Mouse (Mus musculus) MEL (cell line): ENCODE data around the gene Nup188. TPM values are rescaled to one million over a fixed set of nuclear protein-coding genes. Genes with fewer than 3 reads are reported as not detected.

Source experiments
- DNase-seq: peaks from one replicate; pipeline ENCODE4 v3.0.0; 2011; ENCODE audit warnings: low read depth, low spot score
- H3K27ac ChIP-seq: 2 replicates; pipeline ENCODE4 v1.5.1; 2012; ENCODE audit warnings: low read depth, mild to moderate bottlenecking, control low read depth, low read length, moderate library complexity; ENCODE audit not compliant: control insufficient read depth
- H3K27me3 ChIP-seq, 2 experiments: fragments of 150-350 bp in 1 of 2; sonication (generic) in 1 of 2; 2 replicates each; pipeline ENCODE4 v1.6.1; 2012; ENCODE audit warnings: low read length in 2 of 2, mild to moderate bottlenecking in 2 of 2, improper control_type of control experiment in 1 of 2, moderate library complexity in 1 of 2; ENCODE audit not compliant: insufficient read depth in 2 of 2, control insufficient read depth in 1 of 2
- H3K36me3 ChIP-seq, 2 experiments: 2 replicates each; pipeline ENCODE4 v1.6.1; 2012 to 2014; ENCODE audit warnings: low read length in 2 of 2, improper control_type of control experiment in 1 of 2, inconsistent platforms in 1 of 2, mild to moderate bottlenecking in 1 of 2; ENCODE audit not compliant: insufficient read depth in 2 of 2, control insufficient read depth in 1 of 2
- H3K4me1 ChIP-seq, 2 experiments: fragments of 150-350 bp in 1 of 2; sonication (generic) in 1 of 2; 2 replicates each; pipeline ENCODE4 v1.6.1; 2012; ENCODE audit warnings: low read length in 2 of 2, improper control_type of control experiment in 1 of 2, mild to moderate bottlenecking in 1 of 2; ENCODE audit not compliant: insufficient read depth in 2 of 2, control insufficient read depth in 1 of 2
- H3K4me3 ChIP-seq, 2 experiments: fragments of 150-350 bp in 1 of 2; sonication (generic) in 1 of 2; 2 replicates each; pipeline ENCODE4 v1.5.1; 2012; ENCODE audit warnings: low read depth in 2 of 2, low read length in 2 of 2, mild to moderate bottlenecking in 2 of 2, moderate library complexity in 2 of 2, control low read depth in 1 of 2, improper control_type of control experiment in 1 of 2; ENCODE audit not compliant: control insufficient read depth in 1 of 2, insufficient read depth in 1 of 2
- H3K79me2 ChIP-seq: 2 replicates; pipeline ENCODE4 v1.6.1; 2012; ENCODE audit warnings: mild to moderate bottlenecking, low read length, moderate library complexity; ENCODE audit not compliant: control insufficient read depth, poor library complexity, insufficient read depth
- H3K9ac ChIP-seq: 2 replicates; pipeline ENCODE4 v1.6.1; 2012; ENCODE audit warnings: low read depth, mild to moderate bottlenecking, control low read depth, low read length, moderate library complexity; ENCODE audit not compliant: control insufficient read depth, poor library complexity, severe bottlenecking
- H3K9me3 ChIP-seq: fragments of 150-350 bp; sonication (generic); replicated peaks from 2 replicates; pipeline ENCODE4 v1.6.1; 2012; ENCODE audit warnings: mild to moderate bottlenecking, low read length, improper control_type of control experiment, moderate library complexity; ENCODE audit not compliant: insufficient read depth
- CHD1 ChIP-seq: IDR thresholded peaks from 2 replicates; pipeline ENCODE4 v1.6.1; 2012; ENCODE audit warnings: low read depth, mild to moderate bottlenecking, inconsistent platforms, low read length, improper control_type of control experiment
- CTCF ChIP-seq, 3 experiments: IDR thresholded peaks in 2 of 3; conservative IDR thresholded peaks in 1 of 3; 2 replicates each; pipeline ENCODE4 v1.5.1; 2011 to 2012; ENCODE audit warnings: low read length in 3 of 3, low read depth in 2 of 3, mild to moderate bottlenecking in 2 of 3, improper control_type of control experiment in 1 of 3, inconsistent platforms in 1 of 3, mixed read lengths in 1 of 3, moderate library complexity in 1 of 3; ENCODE audit not compliant: control insufficient read depth in 1 of 3, insufficient read depth in 1 of 3, poor library complexity in 1 of 3, severe bottlenecking in 1 of 3
- E2F4 ChIP-seq: IDR thresholded peaks from 2 replicates; pipeline ENCODE4 v1.6.1; 2011; ENCODE audit warnings: low read depth, low read length, improper control_type of control experiment, borderline replicate concordance
- ETS1 ChIP-seq: IDR thresholded peaks from 2 replicates; pipeline ENCODE4 v1.6.1; 2012; ENCODE audit warnings: low read depth, mild to moderate bottlenecking, inconsistent platforms, low read length, improper control_type of control experiment, moderate library complexity
- GATA1 ChIP-seq: IDR thresholded peaks from 2 replicates; pipeline ENCODE4 v1.6.1; 2011; ENCODE audit warnings: low read depth, low read length, improper control_type of control experiment
- KAT2A ChIP-seq: conservative IDR thresholded peaks from 2 replicates; pipeline ENCODE4 v1.6.1; 2012; ENCODE audit warnings: low read depth, low read length, improper control_type of control experiment, inconsistent platforms
- MAFK ChIP-seq: IDR thresholded peaks from 2 replicates; pipeline ENCODE4 v1.6.1; 2011; ENCODE audit warnings: low read depth, mild to moderate bottlenecking, low read length, improper control_type of control experiment, borderline replicate concordance
- MAX ChIP-seq: IDR thresholded peaks from 2 replicates; pipeline ENCODE4 v1.6.1; 2011; ENCODE audit warnings: low read length, improper control_type of control experiment
- MEF2A ChIP-seq: IDR thresholded peaks from 2 replicates; pipeline ENCODE4 v1.6.1; 2014; ENCODE audit warnings: low read depth, mild to moderate bottlenecking, inconsistent platforms, low read length, improper control_type of control experiment; ENCODE audit not compliant: poor library complexity, insufficient replicate concordance, severe bottlenecking; ENCODE audit errors: extremely low read depth
- POLR2AphosphoS2 ChIP-seq: IDR thresholded peaks from 2 replicates; pipeline ENCODE4 v1.6.1; 2011; ENCODE audit warnings: low read length, improper control_type of control experiment
- POLR2AphosphoS5 ChIP-seq: IDR thresholded peaks from 2 replicates; pipeline ENCODE4 v1.6.1; 2012; ENCODE audit warnings: low read depth, borderline replicate concordance, mild to moderate bottlenecking, inconsistent platforms, low read length, moderate library complexity, mixed read lengths
- RAD21 ChIP-seq: IDR thresholded peaks from 2 replicates; pipeline ENCODE4 v1.6.1; 2011; ENCODE audit warnings: mild to moderate bottlenecking, low read depth, low read length, improper control_type of control experiment
- RCOR1 ChIP-seq: IDR thresholded peaks from 2 replicates; pipeline ENCODE4 v1.6.1; 2012; ENCODE audit warnings: low read depth, mild to moderate bottlenecking, inconsistent platforms, low read length, improper control_type of control experiment
- SIN3A ChIP-seq: IDR thresholded peaks from 2 replicates; pipeline ENCODE4 v1.6.1; 2012; ENCODE audit warnings: low read length, improper control_type of control experiment, inconsistent platforms
- SMC3 ChIP-seq: IDR thresholded peaks from 2 replicates; pipeline ENCODE4 v1.6.1; 2011; ENCODE audit warnings: low read depth, low read length, improper control_type of control experiment
- UBTF ChIP-seq: IDR thresholded peaks from 2 replicates; pipeline ENCODE4 v1.6.1; 2012; ENCODE audit warnings: low read depth, mild to moderate bottlenecking, inconsistent platforms, low read length, improper control_type of control experiment, moderate library complexity, borderline replicate concordance; ENCODE audit not compliant: insufficient read depth
- ZC3H11A ChIP-seq: IDR thresholded peaks from 2 replicates; pipeline ENCODE4 v1.6.1; 2012; ENCODE audit warnings: low read depth, mild to moderate bottlenecking, inconsistent platforms, low read length, improper control_type of control experiment
- ZKSCAN1 ChIP-seq: IDR thresholded peaks from 2 replicates; pipeline ENCODE4 v1.6.1; 2012; ENCODE audit warnings: low read depth, mild to moderate bottlenecking, inconsistent platforms, low read length, improper control_type of control experiment, moderate library complexity
- ZMIZ1 ChIP-seq: IDR thresholded peaks from 2 replicates; pipeline ENCODE4 v1.6.1; 2012; ENCODE audit warnings: low read depth, mild to moderate bottlenecking, inconsistent platforms, low read length, improper control_type of control experiment, moderate library complexity
- polyA plus RNA-seq, 2 experiments: library from polyadenylated mRNA; stranded (reverse) in 1 of 2; unstranded in 1 of 2; fragments of >175 nt in 1 of 2; fragments of >200 nt in 1 of 2; gene quantifications; 2 replicates each; pipeline versions ENCODE4 v1.2.1 to v1.2.4; 2012; ENCODE audit warnings: low replicate concordance in 2 of 2, low read depth in 1 of 2; ENCODE audit not compliant: insufficient read length in 2 of 2, insufficient read depth in 1 of 2, missing spikeins in 1 of 2
- total RNA-seq: library from RNA; depleted of rRNA; stranded (reverse); fragments of 300-350 nt; gene quantifications from 2 replicates; pipeline ENCODE4 v1.2.3, GENCODE M21; 2012

The Nup188 gene
- total and polyA plus RNA-seq, 3 experiments: 58.6 to 119 TPM; not detected in 1

DNA sequence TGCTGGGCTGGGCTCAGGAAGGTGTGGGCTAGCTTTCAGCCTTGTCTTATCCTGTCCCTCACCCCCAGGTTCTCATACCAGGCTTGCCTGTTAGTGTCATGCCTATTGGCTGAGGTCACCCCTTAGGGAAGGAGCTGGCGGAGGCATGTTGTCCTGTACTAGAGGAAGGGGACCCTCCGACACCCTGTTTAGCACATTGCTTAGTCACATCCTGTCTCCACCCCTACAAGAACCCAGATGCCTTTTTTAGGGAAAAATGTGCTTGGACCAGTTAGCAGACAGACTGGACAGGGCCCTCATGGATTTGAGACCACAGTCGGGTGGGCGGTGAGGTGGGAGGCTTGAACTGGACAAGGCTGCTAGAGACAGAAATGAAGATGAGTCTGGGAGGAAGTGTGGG is 27.6 kb upstream of the Nup188 start:
- Histone ChIP-seq H3K36me3 (no peaks in the 10 kb centered on the region; a peak in 1 of 4 replicates), H3K4me3 (no peak overlapping the region), H3K9ac (no peak overlapping the region), H3K27me3 (no peaks in the 10 kb centered on the region), H3K27ac (no peak overlapping the region), H3K9me3 (no peaks in the 10 kb centered on the region), H3K4me1 (no peaks in the 10 kb centered on the region), H3K79me2 (no peaks in the 10 kb centered on the region)
- no peak for TF ChIP-seq MEF2A
- TF ChIP-seq ZMIZ1: no peak
- TF ChIP-seq E2F4: no peak
- no peak for TF ChIP-seq MAX
- TF ChIP-seq UBTF: no peak
- TF ChIP-seq ZC3H11A: no peak
- no peak for DNase-seq

DNA sequence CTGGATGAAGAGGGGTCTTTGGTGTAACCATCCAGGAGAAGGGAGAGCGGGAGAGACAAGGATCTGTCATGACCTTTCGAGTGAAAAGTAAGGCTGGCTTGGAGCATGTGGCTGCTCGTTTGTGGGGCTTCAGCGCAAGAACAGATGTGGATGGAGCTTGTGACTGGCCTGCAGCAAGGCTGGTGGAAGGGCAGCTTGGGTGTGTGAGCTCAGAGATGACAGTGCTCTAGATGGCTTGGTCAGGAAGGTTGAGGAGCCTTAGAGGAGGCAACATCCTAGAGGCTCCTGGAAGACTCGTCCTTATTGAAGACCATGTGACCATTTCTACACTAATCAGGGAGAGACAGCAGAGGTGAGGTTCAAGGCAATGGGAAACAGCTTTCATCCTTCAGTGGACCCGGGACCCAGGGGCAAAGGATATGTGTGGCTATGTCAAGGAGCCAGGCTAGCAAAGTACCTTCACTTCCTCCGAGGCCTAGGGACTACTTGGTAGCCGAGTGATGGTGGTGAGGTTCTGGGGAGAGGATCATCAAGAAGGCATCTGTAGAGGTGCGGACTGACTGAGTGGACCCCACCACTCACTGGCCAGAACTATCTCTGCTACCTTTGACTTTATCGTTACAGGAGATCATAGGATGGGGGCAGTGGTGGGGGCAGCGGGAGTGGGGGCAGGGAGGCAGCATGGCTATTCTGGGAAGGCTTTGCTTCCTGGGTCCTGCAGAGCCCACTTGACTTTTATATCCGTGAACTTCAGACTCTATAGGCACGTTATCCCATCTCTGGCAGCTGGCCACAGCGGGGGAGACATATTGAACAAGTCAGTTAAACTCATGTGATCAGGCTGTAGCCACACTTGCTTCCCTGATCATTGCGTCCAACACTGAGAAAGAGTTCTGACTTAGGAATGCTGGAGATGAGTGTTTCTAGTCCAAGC is 26.8 kb upstream of the Nup188 start:
- H3K27ac ChIP-seq: no peak overlapping the region

DNA sequence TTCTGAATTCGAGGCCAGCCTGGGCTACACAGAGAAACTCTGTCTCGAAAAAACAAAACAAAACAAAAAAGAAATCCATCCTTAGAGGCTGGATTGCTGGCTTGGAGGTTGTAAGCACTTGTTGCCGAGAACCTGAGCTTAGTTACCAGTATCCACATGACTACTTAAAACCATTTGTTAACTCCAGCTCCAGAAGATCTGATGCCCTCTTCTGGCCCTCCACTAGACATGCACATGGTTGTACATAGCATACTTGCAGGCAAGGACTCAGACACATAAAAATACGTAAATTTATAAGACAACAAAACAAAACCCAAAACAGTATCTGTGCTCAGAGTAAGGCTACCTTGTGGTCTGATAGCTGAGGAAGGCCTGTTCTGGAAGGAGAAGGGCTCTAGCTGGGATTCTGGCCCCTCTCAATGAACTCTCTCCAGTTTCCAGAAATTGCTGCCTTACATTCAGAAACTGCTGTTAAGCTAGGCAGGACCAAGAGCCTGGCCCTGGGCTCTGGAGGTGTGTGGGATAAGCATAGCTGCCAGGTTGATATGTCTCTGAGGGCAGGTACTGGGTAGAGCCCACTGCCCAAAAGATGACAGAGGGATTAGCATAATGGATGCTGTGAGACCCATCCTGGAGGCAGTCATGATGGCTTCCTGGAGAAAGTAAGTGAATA is 25.0 kb upstream of the Nup188 start:
- Histone ChIP-seq H3K27ac (no peak overlapping the region), H3K79me2 (no peaks in the 10 kb centered on the region; the same call in 1 of the 2 replicates), H3K4me1 (peaks cover 10 to 14% of the 10 kb centered on the region in 2 experiments), H3K27me3 (no peaks in the 10 kb centered on the region), H3K4me3 (no peak overlapping the region), H3K9ac (no peak overlapping the region), H3K9me3 (no peaks in the 10 kb centered on the region), H3K36me3 (peaks cover 0 to 14% of the 10 kb centered on the region in 2 experiments; a peak in 3 of 4 replicates)
- TF ChIP-seq POLR2AphosphoS2: no peak
- peak; percentile 32; the same call in 1 of the 2 replicates for TF ChIP-seq SMC3
- peak in 1 of 3 experiments; percentile 38; a peak in 2 of 6 replicates for TF ChIP-seq CTCF (IDR thresholded peaks at IDR 0.05 in 2 of 3, conservative IDR thresholded peaks at IDR 0.05 in 1 of 3; ENCODE audit: control insufficient read depth in 1 of 3, insufficient read depth in 1 of 3, low read depth in 2 of 3, low read length in 3 of 3, poor library complexity in 1 of 3, severe bottlenecking in 1 of 3)
- peak; percentile 37 for DNase-seq

More for the DNA sequence above, 26.8 kb upstream of the Nup188 start:
- no peak for TF ChIP-seq ETS1
- no peak for TF ChIP-seq ZMIZ1
- no peak for TF ChIP-seq RCOR1
- TF ChIP-seq KAT2A: no peak
- no peak for TF ChIP-seq ZKSCAN1
- no peak for TF ChIP-seq SIN3A
- no peak for TF ChIP-seq POLR2AphosphoS5
- no peak for TF ChIP-seq CHD1
- no peak for TF ChIP-seq POLR2AphosphoS2
- TF ChIP-seq GATA1: no peak
- no peak for TF ChIP-seq RAD21
- no peak for TF ChIP-seq MAFK
- no peaks in the 10 kb centered on the region; a peak in 1 of 4 replicates for H3K36me3 ChIP-seq
- no peak for DNase-seq
- no peaks in the 10 kb centered on the region for H3K27me3 ChIP-seq
- H3K4me1 ChIP-seq: no peaks in the 10 kb centered on the region
- H3K9me3 ChIP-seq: no peaks in the 10 kb centered on the region
- H3K9ac ChIP-seq: no peak overlapping the region
- H3K4me3 ChIP-seq: no peak overlapping the region
- H3K79me2 ChIP-seq: no peaks in the 10 kb centered on the region
